In the genomic region with DNA sequence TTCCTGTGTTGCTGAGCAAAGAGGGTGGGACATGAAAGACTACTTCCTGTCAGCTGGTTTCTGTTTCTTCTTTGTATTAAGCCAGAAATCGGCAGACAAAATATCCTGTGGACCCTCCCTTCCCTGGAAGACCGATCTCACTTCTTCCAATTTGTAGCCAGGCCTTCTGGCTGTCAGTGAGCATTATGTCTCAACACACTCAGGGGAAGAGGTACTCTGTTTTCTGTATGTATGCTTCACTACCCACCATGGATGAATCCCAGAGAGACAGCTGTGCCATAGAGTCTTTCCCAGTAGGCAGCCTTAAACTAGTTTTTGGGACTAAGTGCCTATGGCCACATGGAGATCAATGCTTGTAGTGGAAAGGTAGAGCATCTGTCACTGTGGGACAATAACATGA, we compare ENCODE assay signal across 20 mouse cellular contexts.
A peak's percentile ranks its signal among the peaks of the same experiment; 100 is the strongest.
DNase-seq lines count a peak whose midpoint lies in the region; ATAC-seq and TF ChIP-seq lines count a peak whose summit lies in the region.
"Had no signal": no experiment of that assay in that cellular context is flagged by ENCODE, and none has a peak within 500 bp of the region (broad histone marks: within the 10 kb centered on the region; RNA-seq: fewer than 3 reads in every experiment).

No protein-coding gene starts in this region.

- no peak for TF ChIP-seq EP300 in lung, postnatal 0 days (IDR thresholded peaks at IDR 0.05)

- no peak overlapping the region for H3K27ac ChIP-seq in heart, embryonic 12.5 days (ENCODE audit: poor library complexity, severe bottlenecking)
- H3K27ac ChIP-seq in intestine, embryonic 14.5 days (ENCODE audit: low read depth), result no peak overlapping the region
- H3K27ac ChIP-seq in intestine, postnatal 0 days (ENCODE audit: low read depth, low read length), result no peak overlapping the region
- no peak overlapping the region for H3K27ac ChIP-seq in lung, postnatal 0 days (ENCODE audit: low read length)
- H3K27ac ChIP-seq: heart, embryonic 13.5 days; hindbrain, embryonic 10.5 days; layer of hippocampus, adult 2 months; liver, embryonic 14.5 days; midbrain, embryonic 13.5 days had no signal

- H3K36me3 ChIP-seq in heart, embryonic 12.5 days, result no peaks in the 10 kb centered on the region
- H3K36me3 ChIP-seq in intestine, embryonic 14.5 days (ENCODE audit: control insufficient read depth, insufficient read depth, low read length), result no peaks in the 10 kb centered on the region
- H3K36me3 ChIP-seq in intestine, postnatal 0 days (ENCODE audit: control insufficient read depth, insufficient read depth), result no peaks in the 10 kb centered on the region
- no peaks in the 10 kb centered on the region for H3K36me3 ChIP-seq in lung, postnatal 0 days (ENCODE audit: insufficient read depth, low read length)
- H3K36me3 ChIP-seq: heart, embryonic 13.5 days; hindbrain, embryonic 10.5 days; midbrain, embryonic 13.5 days had no signal

- H3K4me2 ChIP-seq in heart, embryonic 12.5 days, result no peak overlapping the region
- H3K4me2 ChIP-seq in intestine, embryonic 14.5 days (ENCODE audit: low read length), result no peak overlapping the region
- H3K4me2 ChIP-seq in intestine, postnatal 0 days (replicated peaks; ENCODE audit: low read depth), result no peak overlapping the region
- no peak overlapping the region for H3K4me2 ChIP-seq in lung, postnatal 0 days (replicated peaks; ENCODE audit: low read depth, low read length)
- H3K4me2 ChIP-seq: heart, embryonic 13.5 days; midbrain, embryonic 13.5 days had no signal

- H3K9me3 ChIP-seq in heart, embryonic 12.5 days (replicated peaks), result no peaks in the 10 kb centered on the region
- no peaks in the 10 kb centered on the region for H3K9me3 ChIP-seq in intestine, embryonic 14.5 days (ENCODE audit: control insufficient read depth, low read length)
- H3K9me3 ChIP-seq in intestine, postnatal 0 days (ENCODE audit: control insufficient read depth), result no peaks in the 10 kb centered on the region
- no peaks in the 10 kb centered on the region for H3K9me3 ChIP-seq in lung, postnatal 0 days (ENCODE audit: low read length)
- H3K9me3 ChIP-seq: heart, embryonic 13.5 days; hindbrain, embryonic 10.5 days; midbrain, embryonic 13.5 days had no signal

- no peak overlapping the region for H3K9ac ChIP-seq in heart, embryonic 12.5 days
- no peak overlapping the region for H3K9ac ChIP-seq in intestine, embryonic 14.5 days (ENCODE audit: low read length)
- no peak overlapping the region for H3K9ac ChIP-seq in intestine, postnatal 0 days (ENCODE audit: low read depth, low read length)
- H3K9ac ChIP-seq in lung, postnatal 0 days (replicated peaks; ENCODE audit: low read depth), result no peak overlapping the region
- H3K9ac ChIP-seq: heart, embryonic 13.5 days; liver, embryonic 14.5 days; midbrain, embryonic 13.5 days had no signal

- WGBS in heart, embryonic 12.5 days, result 47% methylated on average over 2 of the region's 2 CpGs
- WGBS in intestine, embryonic 14.5 days, result 35% methylated on average over 2 of the region's 2 CpGs
- WGBS in intestine, postnatal 0 days, result 45% methylated on average over 2 of the region's 2 CpGs
- 35% methylated on average over 2 of the region's 2 CpGs for WGBS in lung, postnatal 0 days

- H3K4me3 ChIP-seq in heart, embryonic 12.5 days, result no peak overlapping the region
- H3K4me3 ChIP-seq in intestine, embryonic 14.5 days (ENCODE audit: low read depth, low read length), result no peak overlapping the region
- no peak overlapping the region for H3K4me3 ChIP-seq in intestine, postnatal 0 days (ENCODE audit: low read depth, low read length)
- H3K4me3 ChIP-seq in lung, postnatal 0 days (ENCODE audit: low read depth, low read length), result no peak overlapping the region
- H3K4me3 ChIP-seq: heart, embryonic 13.5 days; hindbrain, embryonic 10.5 days; layer of hippocampus, adult 2 months; midbrain, embryonic 13.5 days had no signal

- no peak for TF ChIP-seq CTCF in intestine, postnatal 0 days (IDR thresholded peaks at IDR 0.05; ENCODE audit: low read depth)
- no peak for TF ChIP-seq CTCF in lung, postnatal 0 days (IDR thresholded peaks at IDR 0.05)

- H3K4me1 ChIP-seq in heart, embryonic 12.5 days (replicated peaks), result peaks cover 8% of the 10 kb centered on the region
- no peaks in the 10 kb centered on the region for H3K4me1 ChIP-seq in intestine, embryonic 14.5 days (replicated peaks; ENCODE audit: control insufficient read depth, insufficient read depth, low read length)
- no peaks in the 10 kb centered on the region for H3K4me1 ChIP-seq in intestine, postnatal 0 days (replicated peaks; ENCODE audit: control insufficient read depth, insufficient read depth, low read length)
- no peaks in the 10 kb centered on the region for H3K4me1 ChIP-seq in lung, postnatal 0 days (ENCODE audit: insufficient read depth, low read depth, low read length)
- H3K4me1 ChIP-seq: hindbrain, embryonic 10.5 days had no signal

- H3K27me3 ChIP-seq in heart, embryonic 12.5 days (replicated peaks), result peaks cover 3% of the 10 kb centered on the region; the same call in 1 of the 2 replicates
- no peaks in the 10 kb centered on the region for H3K27me3 ChIP-seq in intestine, embryonic 14.5 days (replicated peaks; ENCODE audit: control insufficient read depth, insufficient read depth, low read length)
- H3K27me3 ChIP-seq in intestine, postnatal 0 days (replicated peaks; ENCODE audit: control insufficient read depth, insufficient read depth, low read length), result no peaks in the 10 kb centered on the region
- H3K27me3 ChIP-seq in lung, postnatal 0 days (replicated peaks; ENCODE audit: insufficient read depth, low read length), result no peaks in the 10 kb centered on the region
- H3K27me3 ChIP-seq: CH12.LX; heart, embryonic 13.5 days; midbrain, embryonic 13.5 days had no signal

- ATAC-seq in heart, embryonic 12.5 days (ENCODE audit: insufficient number of reproducible peaks, low FRiP score), result no peak
- ATAC-seq in intestine, embryonic 14.5 days (replicated peaks; ENCODE audit: low FRiP score, low TSS enrichment, low read depth), result no peak
- no peak for ATAC-seq in intestine, postnatal 0 days
- ATAC-seq in lung, postnatal 0 days, result no peak
- ATAC-seq: inflammation-experienced regulatory T-cells, adult 6 months; midbrain, embryonic 13.5 days had no signal

- DNase-seq in heart, adult 11 months, result peak; percentile 84
- peak; percentile 47 for DNase-seq in intestine, embryonic 14.5 days (ENCODE audit: low spot score)
- peak; percentile 15 for DNase-seq in lung, postnatal 0 days (ENCODE audit: low spot score)
- DNase-seq in lung, postnatal 4 days, result no peak
- no peak for DNase-seq in adrenal gland, postnatal 4 days (ENCODE audit: low spot score in 2 of 2)
- DNase-seq: adrenal gland, postnatal 14 days; cerebellum, adult 11-12 months; cerebellum, postnatal 36 days; kidney, postnatal 14 days; right cerebral cortex, postnatal 25 days; thymus, postnatal 4 days had no signal

Comparison
In these comparisons a context has a peak if more than half of its experiments do, and no peak if none do; other contexts are left out.
1. DNase-seq: peak in heart, adult 11 months (single experiment), intestine, embryonic 14.5 days (single experiment) and lung, postnatal 0 days (single experiment); none in lung, postnatal 4 days (0 of 2) and adrenal gland, postnatal 4 days (0 of 2).